Mouse (Mus musculus) stomach, embryonic 16.5 days (tissue): ENCODE measurements around the gene Adgrl2. TPM values are rescaled to one million over a fixed set of nuclear protein-coding genes. Genes with fewer than 3 reads are reported as not detected.

Source experiments
- ATAC-seq: fragments of 200-750 bp; cut with Nextera tagmentation; 2 replicates; pipeline ENCODE4 v1.8.0; 2017; ENCODE audit warnings: moderate number of reproducible peaks, moderate TSS enrichment; ENCODE audit not compliant: insufficient read depth, low FRiP score
- H3K27ac ChIP-seq: fragments of 300-500 bp; sonication (generic); 2 replicates; pipeline ENCODE4 v1.5.1; 2014; ENCODE audit warnings: low read length
- H3K27me3 ChIP-seq: fragments of 300-500 bp; sonication (generic); 2 replicates; pipeline ENCODE4 v1.6.1; 2014; ENCODE audit warnings: low read length, control low read depth, mixed read lengths; ENCODE audit not compliant: control insufficient read depth, insufficient read depth
- H3K36me3 ChIP-seq: fragments of 300-500 bp; sonication (generic); 2 replicates; pipeline ENCODE4 v1.6.1; 2014; ENCODE audit warnings: low read length; ENCODE audit not compliant: control insufficient read depth, insufficient read depth
- H3K4me1 ChIP-seq: fragments of 300-500 bp; sonication (generic); 2 replicates; pipeline ENCODE4 v1.6.1; 2014; ENCODE audit warnings: low read length, control low read depth, mixed read lengths; ENCODE audit not compliant: control insufficient read depth, insufficient read depth
- H3K4me2 ChIP-seq: fragments of 300-500 bp; sonication (generic); 2 replicates; pipeline ENCODE4 v1.6.1; 2014; ENCODE audit warnings: low read depth, low read length, mixed read lengths
- H3K4me3 ChIP-seq: fragments of 300-500 bp; sonication (generic); replicated peaks from 2 replicates; pipeline ENCODE4 v1.5.1; 2014; ENCODE audit warnings: mild to moderate bottlenecking, low read length
- H3K9ac ChIP-seq: fragments of 300-500 bp; sonication (generic); 2 replicates; pipeline ENCODE4 v1.6.1; 2014; ENCODE audit warnings: low read length
- H3K9me3 ChIP-seq: fragments of 300-500 bp; sonication (generic); replicated peaks from 2 replicates; pipeline ENCODE4 v1.6.1; 2016; ENCODE audit warnings: low read length, control low read depth; ENCODE audit not compliant: control insufficient read depth
- WGBS: fragments of 180-500 bp; shearing (Covaris S2); extraction: QIAGEN DNeasy Blood & Tissue Kit; methylation state at CpG from one replicate; pipeline ENCODE4 v1.1.7; 2014; 5-methylcytosine and 5-hydroxymethylcytosine counted together
- polyA plus RNA-seq: library from polyadenylated mRNA; unstranded; fragments of >200 nt; fragmentation: Nextera tagmentation; extraction: Ambion mirVana; gene quantifications from 2 replicates; pipeline ENCODE4 v1.2.1, GENCODE M21; 2015

Gene Adgrl2
- polyA plus RNA-seq, 1 experiment from 2014 or later: 39.6 TPM

DNA sequence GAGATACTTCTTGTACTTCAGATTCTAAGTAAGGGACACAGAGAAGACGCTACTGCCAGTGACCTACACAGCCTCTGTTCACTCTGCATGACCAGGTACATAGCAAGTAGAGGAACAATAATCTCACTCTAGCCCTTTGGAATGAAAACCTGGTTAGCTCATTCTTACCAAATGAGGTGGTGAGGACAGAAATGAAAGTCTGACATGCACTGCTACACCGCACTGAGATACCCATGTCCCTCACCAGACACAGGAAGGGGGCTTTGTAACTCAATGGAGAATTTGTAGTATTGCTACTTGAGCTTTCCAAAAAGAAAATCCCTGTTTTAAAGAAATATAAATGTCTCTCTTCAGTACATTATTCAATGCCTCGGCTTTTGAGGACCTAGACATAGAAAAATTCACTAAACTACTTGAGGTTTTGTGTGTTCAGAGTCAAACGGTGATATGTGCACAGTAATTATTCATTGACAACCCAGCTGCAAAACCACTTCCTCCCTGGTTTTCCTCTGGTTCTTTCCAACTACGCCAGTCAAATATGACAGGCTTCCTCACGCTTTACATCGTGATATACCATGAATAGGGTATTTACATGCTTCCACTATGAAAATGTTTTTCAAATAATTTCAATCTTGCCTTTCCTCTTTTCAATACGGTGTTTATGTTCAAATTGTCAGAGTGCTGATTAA is 104.2 kb downstream of the Adgrl2 start:
- Histone ChIP-seq H3K9ac (no peak overlapping the region), H3K4me3 (no peak overlapping the region), H3K4me2 (no peak overlapping the region), H3K36me3 (peaks cover 4% of the 10 kb centered on the region; the same call in 1 of the 2 replicates), H3K4me1 (no peaks in the 10 kb centered on the region), H3K27ac (no peak overlapping the region), H3K27me3 (no peaks in the 10 kb centered on the region), H3K9me3 (no peaks in the 10 kb centered on the region)
- no peak for ATAC-seq
- WGBS: 75% methylated on average over 8 of the region's 8 CpGs

DNA sequence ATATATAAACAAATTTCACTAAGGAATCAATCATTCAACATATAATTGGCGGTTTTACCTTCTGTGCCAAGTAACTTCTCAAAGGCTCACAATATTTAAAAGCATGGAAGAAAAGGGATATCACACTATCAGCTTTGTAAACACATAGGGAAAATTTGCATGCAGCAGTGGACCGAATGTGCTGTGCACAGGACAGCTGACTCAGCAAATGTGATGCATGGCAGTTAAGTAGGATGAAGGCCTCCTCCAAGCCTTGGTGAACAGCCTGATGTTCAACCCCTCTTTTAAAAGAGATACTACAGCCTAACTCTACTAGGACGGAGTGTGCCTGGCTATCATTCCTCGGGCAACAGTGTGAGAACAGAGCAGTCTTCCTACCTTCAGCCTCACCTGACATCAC is 105.2 kb downstream of the Adgrl2 start:
- no peak overlapping the region for H3K4me2 ChIP-seq
- H3K4me3 ChIP-seq: no peak overlapping the region
- H3K36me3 ChIP-seq: peaks cover 1% of the 10 kb centered on the region; the same call in 1 of the 2 replicates
- no peaks in the 10 kb centered on the region for H3K27me3 ChIP-seq
- no peaks in the 10 kb centered on the region for H3K4me1 ChIP-seq
- no peak overlapping the region for H3K27ac ChIP-seq
- WGBS: 66% methylated on average over 4 of the region's 4 CpGs
- no peak for ATAC-seq
- H3K9me3 ChIP-seq: no peaks in the 10 kb centered on the region
- no peak overlapping the region for H3K9ac ChIP-seq

DNA sequence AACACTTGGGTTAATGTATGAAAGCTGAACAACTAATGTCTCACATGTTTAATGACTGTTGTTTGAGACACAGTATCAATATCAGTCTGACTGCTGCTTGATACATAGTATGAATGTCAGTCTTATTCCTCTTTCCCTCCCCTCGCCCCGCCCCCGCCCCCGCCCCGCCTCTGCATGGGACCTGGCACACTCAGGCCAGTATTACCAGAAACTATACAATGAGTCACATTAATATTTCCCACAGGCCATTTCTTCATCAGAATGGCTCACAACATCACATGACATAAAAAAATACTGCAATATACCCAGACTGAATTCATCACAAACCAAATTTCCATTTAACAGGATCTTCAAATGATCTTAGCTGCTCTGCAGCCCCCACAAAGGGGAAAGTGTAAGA is 108.9 kb downstream of the Adgrl2 start:
- no peaks in the 10 kb centered on the region for H3K9me3 ChIP-seq
- H3K4me1 ChIP-seq: no peaks in the 10 kb centered on the region
- H3K4me2 ChIP-seq: no peak overlapping the region
- H3K4me3 ChIP-seq: no peak overlapping the region
- 86% methylated on average over 5 of the region's 5 CpGs for WGBS
- no peaks in the 10 kb centered on the region for H3K36me3 ChIP-seq
- no peak overlapping the region for H3K9ac ChIP-seq
- H3K27ac ChIP-seq: no peak overlapping the region
- H3K27me3 ChIP-seq: no peaks in the 10 kb centered on the region
- no peak for ATAC-seq

DNA sequence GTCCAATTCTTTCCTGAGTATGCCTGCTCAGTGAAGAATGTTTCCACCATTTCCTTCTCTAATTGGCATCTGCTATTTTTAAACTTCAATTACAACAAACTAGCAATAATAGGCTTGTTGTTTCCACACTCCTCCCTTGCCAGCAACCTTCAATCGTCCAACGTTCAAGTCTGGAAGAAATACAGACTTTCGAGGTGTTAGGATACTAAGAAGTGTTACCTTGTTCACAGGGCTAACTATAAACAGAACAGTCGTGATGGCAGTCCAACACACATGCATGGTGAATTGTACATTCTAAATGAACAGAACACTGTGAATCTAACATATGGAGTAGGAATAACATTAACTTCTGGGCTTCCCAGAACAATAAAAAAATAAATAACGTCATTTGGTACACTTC is 117.8 kb downstream of the Adgrl2 start:
- WGBS: 79% methylated on average over 5 of the region's 5 CpGs
- Histone ChIP-seq H3K9ac (no peak overlapping the region), H3K36me3 (no peaks in the 10 kb centered on the region), H3K4me1 (no peaks in the 10 kb centered on the region), H3K9me3 (no peaks in the 10 kb centered on the region), H3K4me3 (no peak overlapping the region), H3K4me2 (no peak overlapping the region), H3K27me3 (no peaks in the 10 kb centered on the region), H3K27ac (no peak overlapping the region)
- no peak for ATAC-seq

DNA sequence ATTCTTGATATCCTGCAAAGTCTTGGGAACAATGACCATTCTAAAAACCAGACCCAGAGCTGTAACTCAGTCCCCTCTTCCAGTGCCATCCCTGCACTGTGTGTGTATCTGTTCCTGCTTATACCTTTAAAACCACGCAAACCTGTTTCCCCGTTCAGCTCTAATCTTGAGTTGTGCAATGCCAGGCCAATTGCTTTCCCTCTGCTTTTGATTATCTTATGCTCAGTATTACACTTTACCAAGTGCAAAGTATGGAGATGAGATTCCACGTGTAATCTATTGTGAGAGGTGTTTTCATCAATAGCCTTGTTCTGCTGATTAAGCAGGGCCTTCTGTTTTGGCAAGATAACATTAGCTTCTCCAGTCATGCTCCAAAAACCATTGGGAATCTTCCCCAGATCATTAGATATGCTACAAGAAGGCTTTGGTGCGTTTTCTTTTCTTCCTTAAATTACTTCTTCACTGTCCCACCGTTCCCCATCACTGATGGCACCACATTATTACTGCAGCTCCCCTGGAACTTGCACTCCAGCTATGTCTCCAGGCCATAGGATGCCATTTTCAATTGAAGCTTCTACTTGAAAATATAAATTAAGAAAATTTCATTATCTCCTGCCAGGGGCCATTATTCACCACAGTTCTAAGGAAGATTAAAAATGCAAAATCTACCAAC is 118.4 kb downstream of the Adgrl2 start:
- Histone ChIP-seq H3K4me3 (no peak overlapping the region), H3K9me3 (no peaks in the 10 kb centered on the region), H3K27me3 (no peaks in the 10 kb centered on the region), H3K9ac (no peak overlapping the region), H3K36me3 (no peaks in the 10 kb centered on the region), H3K27ac (no peak overlapping the region), H3K4me1 (no peaks in the 10 kb centered on the region), H3K4me2 (no peak overlapping the region)
- ATAC-seq: no peak
- WGBS: 75% methylated on average over 5 of the region's 5 CpGs

DNA sequence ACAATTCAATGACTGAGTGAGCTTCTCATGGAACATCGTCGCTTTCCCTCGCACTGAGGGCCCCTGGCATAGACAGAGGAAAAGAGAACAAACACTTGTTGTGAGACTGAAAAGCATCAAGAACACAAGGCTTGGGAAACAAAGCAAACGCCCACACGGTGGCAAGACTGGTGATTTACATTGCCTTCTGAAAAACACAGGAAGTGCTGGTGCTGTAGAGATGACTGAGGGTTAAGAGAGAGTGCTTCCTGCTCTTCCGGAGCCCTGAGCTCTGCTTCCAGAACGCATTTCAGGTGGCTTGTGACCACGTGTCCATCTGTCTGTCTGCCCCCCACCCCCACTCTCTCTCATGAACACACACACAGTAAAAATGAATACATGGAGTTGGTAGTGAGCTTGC is 122.7 kb downstream of the Adgrl2 start:
- Histone ChIP-seq H3K27ac (no peak overlapping the region), H3K4me2 (no peak overlapping the region), H3K27me3 (no peaks in the 10 kb centered on the region), H3K4me1 (no peaks in the 10 kb centered on the region), H3K9me3 (no peaks in the 10 kb centered on the region), H3K36me3 (no peaks in the 10 kb centered on the region), H3K9ac (no peak overlapping the region), H3K4me3 (no peak overlapping the region)
- ATAC-seq: no peak
- 53% methylated on average over 8 of the region's 8 CpGs for WGBS

DNA sequence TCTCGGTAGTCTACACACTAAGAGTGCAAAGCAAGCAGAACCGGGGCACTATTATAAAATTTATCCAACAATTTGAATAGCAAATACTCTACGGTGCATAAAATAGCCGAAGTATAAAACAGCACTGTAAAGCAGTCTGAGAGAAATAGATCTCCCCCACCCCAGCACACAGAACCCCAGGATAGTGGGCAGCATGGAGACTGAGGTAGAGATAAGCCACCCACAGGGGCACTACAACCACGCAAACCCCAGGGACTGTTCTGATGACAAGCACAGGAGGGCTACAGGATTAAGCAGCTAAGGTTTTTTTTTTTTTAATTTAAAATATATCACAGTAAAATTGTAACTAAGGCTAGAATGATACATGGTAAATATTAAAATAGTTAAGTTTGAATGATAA is 123.7 kb downstream of the Adgrl2 start:
- no peak overlapping the region for H3K9ac ChIP-seq
- no peaks in the 10 kb centered on the region for H3K36me3 ChIP-seq
- no peaks in the 10 kb centered on the region for H3K4me1 ChIP-seq
- H3K4me2 ChIP-seq: no peak overlapping the region
- WGBS: 92% methylated on average over 5 of the region's 5 CpGs
- H3K9me3 ChIP-seq: no peaks in the 10 kb centered on the region
- no peak overlapping the region for H3K27ac ChIP-seq
- no peak overlapping the region for H3K4me3 ChIP-seq
- no peaks in the 10 kb centered on the region for H3K27me3 ChIP-seq
- no peak for ATAC-seq

DNA sequence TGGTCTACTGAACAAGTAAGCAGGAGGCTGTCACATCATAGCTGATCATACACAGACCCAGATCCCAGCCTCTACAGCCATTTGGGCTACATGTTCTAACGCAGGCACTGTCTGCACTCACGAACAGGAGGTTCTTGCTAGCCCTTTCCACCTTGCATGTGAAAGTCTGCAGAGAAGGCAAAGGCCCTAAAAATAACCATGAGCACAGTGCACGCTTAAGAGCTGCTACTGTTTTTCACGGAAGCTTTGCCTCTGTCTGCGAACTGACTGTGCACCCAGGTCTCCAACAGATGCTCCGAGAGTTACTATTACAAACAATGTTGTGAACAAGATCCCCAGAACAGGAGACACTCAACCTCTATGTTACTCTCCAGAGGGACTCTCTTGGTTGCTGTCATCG is 124.3 kb downstream of the Adgrl2 start:
- Histone ChIP-seq H3K9ac (no peak overlapping the region), H3K36me3 (no peaks in the 10 kb centered on the region), H3K27ac (no peak overlapping the region), H3K4me1 (no peaks in the 10 kb centered on the region), H3K9me3 (no peaks in the 10 kb centered on the region), H3K4me3 (no peak overlapping the region), H3K4me2 (no peak overlapping the region), H3K27me3 (no peaks in the 10 kb centered on the region)
- ATAC-seq: no peak
- WGBS: 81% methylated on average over 7 of the region's 7 CpGs

DNA sequence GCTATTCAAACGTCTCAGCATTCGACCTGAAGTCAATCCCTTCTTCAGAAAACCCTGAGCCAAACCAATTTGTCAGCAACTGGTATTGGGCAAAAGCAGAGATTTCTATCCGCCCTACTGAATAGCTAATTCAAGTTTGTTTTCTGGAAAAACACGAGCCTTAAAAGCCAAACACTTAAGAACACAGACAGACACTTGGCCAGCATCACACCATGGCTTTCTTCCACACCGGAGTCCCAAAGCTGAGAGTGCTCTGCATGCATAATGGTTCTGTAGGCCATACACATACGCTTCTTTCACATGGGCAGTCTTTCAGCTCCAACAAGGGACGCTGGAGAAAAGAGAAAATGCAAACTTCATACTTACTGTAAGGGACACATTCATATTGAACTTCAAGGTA is 125.1 kb downstream of the Adgrl2 start:
- ATAC-seq: no peak
- Histone ChIP-seq H3K4me3 (no peak overlapping the region), H3K27me3 (no peaks in the 10 kb centered on the region), H3K27ac (no peak overlapping the region), H3K9ac (no peak overlapping the region), H3K4me1 (no peaks in the 10 kb centered on the region), H3K36me3 (no peaks in the 10 kb centered on the region), H3K4me2 (no peak overlapping the region), H3K9me3 (no peaks in the 10 kb centered on the region)
- WGBS: 79% methylated on average over 7 of the region's 7 CpGs
